Mouse (Mus musculus) megakaryocyte-erythroid progenitor cell, adult 5 weeks (primary cell): Measurements from ENCODE around the gene Leng8. TPM values are rescaled to one million over a fixed set of nuclear protein-coding genes. Genes with fewer than 3 reads are reported as not detected.

Experiments used
- polyA plus RNA-seq: library from polyadenylated mRNA; stranded (reverse); fragments of >175 nt; gene quantifications from 2 replicates; pipeline ENCODE4 v1.2.3, GENCODE M21; 2012

Leng8 gene
- 104 and 159 TPM in 2 replicates for polyA plus RNA-seq

GRCm38 (mm10) chr7:4136771-4137531 is at the start of gene Leng8:
TSS of gene Leng8 (plus strand) at chr7:4137039.

GRCm38 (mm10) chr7:4119344-4119902 is 17.4 kb upstream of the Leng8 start, which contains the start of gene Ttyh1:
TSS of gene Ttyh1 (plus strand) at chr7:4119408.

GRCm38 (mm10) chr7:4150059-4150541 is 13.3 kb downstream of the Leng8 start, which contains the start of gene Leng9:
TSS of gene Leng9 (minus strand) at chr7:4150374.

GRCm38 (mm10) chr7:4164090-4164910 is 27.5 kb downstream of the Leng8 start, which contains the start of gene Cdc42ep5:
TSS of gene Cdc42ep5 (minus strand) at chr7:4164860.

Other genes with a start within 250 kb of the Leng8 start
- 0.13 TPM in 1 of 2 replicates, not detected in the other for gene Gm14548, start 238.9 kb upstream of the Leng8 start, polyA plus RNA-seq
- 0.05 and 0.13 TPM in 2 replicates for gene Lilra6, start 221.5 kb upstream of the Leng8 start, polyA plus RNA-seq
- 1.7 and 1.8 TPM in 2 replicates for gene Lair1, start 73.8 kb upstream of the Leng8 start, polyA plus RNA-seq
- 0.32 and 0.53 TPM in 2 replicates for gene Ttyh1, start 17.6 kb upstream of the Leng8 start, polyA plus RNA-seq
- 2.2 and 3.0 TPM in 2 replicates for gene Leng9, start 13.3 kb downstream of the Leng8 start, polyA plus RNA-seq
- 4.9 and 6.1 TPM in 2 replicates for gene Cdc42ep5, start 27.8 kb downstream of the Leng8 start, polyA plus RNA-seq
- not detected in 2 replicates for gene Lilra5, start 100.7 kb downstream of the Leng8 start, polyA plus RNA-seq
- 0.10 TPM in 1 of 2 replicates, not detected in the other for gene Ncr1, start 200.7 kb downstream of the Leng8 start, polyA plus RNA-seq